In the genomic region with DNA sequence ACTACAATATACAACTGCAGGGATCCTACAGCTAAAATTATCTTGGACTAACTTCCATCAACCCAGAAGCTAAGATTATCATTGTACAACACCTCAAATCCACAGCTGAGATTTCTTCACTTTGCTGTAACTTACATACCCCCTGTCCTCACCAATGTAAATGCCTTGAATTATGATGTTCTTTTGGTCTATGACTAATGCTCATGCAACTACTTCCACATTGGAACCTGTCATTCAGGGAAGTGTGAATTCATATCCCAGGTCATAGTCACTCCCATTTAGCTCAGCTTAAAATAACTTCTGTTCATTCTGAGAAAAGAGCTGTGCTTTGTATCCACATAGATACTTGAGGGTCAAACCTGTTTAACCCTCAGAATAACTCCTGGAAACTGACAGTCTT, we compare ENCODE assay signal across 26 mouse cellular contexts.
DNase-seq lines count a peak whose midpoint lies in the region; ATAC-seq and TF ChIP-seq lines count a peak whose summit lies in the region.
"Had no signal": no experiment of that assay in that cellular context is flagged by ENCODE, and none has a peak within 500 bp of the region (broad histone marks: within the 10 kb centered on the region; RNA-seq: fewer than 3 reads in every experiment).

No protein-coding gene starts in this region.

- H3K36me3 ChIP-seq in heart, embryonic 13.5 days = no peaks in the 10 kb centered on the region
- H3K36me3 ChIP-seq in myocyte (ENCODE audit: control insufficient read depth, insufficient read depth) = no peaks in the 10 kb centered on the region
- H3K36me3 ChIP-seq: embryonic facial prominence, embryonic 12.5 days; embryonic facial prominence, embryonic 15.5 days; forebrain, embryonic 12.5 days; forebrain, embryonic 15.5 days had no signal

- no peak overlapping the region for H3ac ChIP-seq in myocyte (ENCODE audit: control insufficient read depth, insufficient read length)

- ATAC-seq in heart, embryonic 13.5 days (ENCODE audit: extremely low read depth, insufficient number of reproducible peaks, low FRiP score, low TSS enrichment) = no peak
- ATAC-seq: forebrain, embryonic 15.5 days; hindbrain, postnatal 0 days; inflammation-experienced regulatory T-cells, adult 6 months; intestine, embryonic 16.5 days; Patski had no signal

- H3K4me1 ChIP-seq in heart, embryonic 13.5 days = peaks cover 29% of the 10 kb centered on the region; the same call in 1 of the 2 replicates
- H3K4me1 ChIP-seq: forebrain, embryonic 12.5 days; forebrain, embryonic 15.5 days had no signal

- no peak for DNase-seq in heart, adult 8-10 months (ENCODE audit: low spot score)
- DNase-seq in 3T3-L1 (ENCODE audit: low read depth, low spot score) = peak; percentile 84
- DNase-seq in NIH3T3 (ENCODE audit: low read depth) = peak; percentile 27
- no peak for DNase-seq in embryo, embryonic 10.5 days (ENCODE audit: low spot score)
- DNase-seq: adrenal gland, postnatal 10 days; adrenal gland, postnatal 36 days; cerebellum, adult 11-12 months; cerebellum, adult 8-10 months; cerebellum, postnatal 10 days; gastrocnemius, adult 2 months; gastrocnemius, postnatal 14 days; heart, adult 11 months; heart, postnatal 36 days; kidney, adult 18-20 months; kidney, adult 9 months had no signal

- H3K79me2 ChIP-seq in myocyte (ENCODE audit: control insufficient read depth, insufficient read depth) = no peaks in the 10 kb centered on the region

- H3K9ac ChIP-seq in heart, embryonic 13.5 days = no peak overlapping the region
- H3K9ac ChIP-seq: embryonic facial prominence, embryonic 12.5 days; embryonic facial prominence, embryonic 15.5 days; forebrain, embryonic 12.5 days; forebrain, embryonic 15.5 days; hindbrain, embryonic 14.5 days had no signal

- H3K27me3 ChIP-seq in heart, embryonic 13.5 days (replicated peaks) = no peaks in the 10 kb centered on the region
- H3K27me3 ChIP-seq in myocyte (ENCODE audit: control insufficient read depth, insufficient read depth, insufficient read length) = no peaks in the 10 kb centered on the region
- H3K27me3 ChIP-seq: embryonic facial prominence, embryonic 12.5 days; embryonic facial prominence, embryonic 15.5 days; forebrain, embryonic 12.5 days; forebrain, embryonic 15.5 days; Patski had no signal

- H3K4me2 ChIP-seq in heart, embryonic 13.5 days = no peak overlapping the region
- no peak overlapping the region for H3K4me2 ChIP-seq in myocyte (ENCODE audit: low read depth)
- H3K4me2 ChIP-seq: embryonic facial prominence, embryonic 12.5 days; embryonic facial prominence, embryonic 15.5 days; forebrain, embryonic 12.5 days; forebrain, embryonic 15.5 days; hindbrain, embryonic 14.5 days had no signal

- peak overlapping the region; percentile 53 for H3K27ac ChIP-seq in heart, embryonic 13.5 days (replicated peaks)
- H3K27ac ChIP-seq: embryonic facial prominence, embryonic 12.5 days; embryonic facial prominence, embryonic 15.5 days; forebrain, embryonic 12.5 days; forebrain, embryonic 15.5 days; gastrocnemius, adult 2 months; hindbrain, embryonic 14.5 days; hindbrain, postnatal 0 days had no signal

- no peaks in the 10 kb centered on the region for H3K9me3 ChIP-seq in heart, embryonic 13.5 days
- H3K9me3 ChIP-seq: embryonic facial prominence, embryonic 12.5 days; embryonic facial prominence, embryonic 15.5 days; forebrain, embryonic 12.5 days; forebrain, embryonic 15.5 days had no signal

- no peak overlapping the region for H3K4me3 ChIP-seq in heart, embryonic 13.5 days
- H3K4me3 ChIP-seq in myocyte = no peak overlapping the region
- H3K4me3 ChIP-seq: embryonic facial prominence, embryonic 12.5 days; embryonic facial prominence, embryonic 15.5 days; forebrain, embryonic 12.5 days; forebrain, embryonic 15.5 days; gastrocnemius, adult 2 months had no signal

- TF ChIP-seq POLR2A in myocyte (IDR thresholded peaks at IDR 0.05; ENCODE audit: insufficient read length, low read depth) = no peak

TF ChIP-seq in myocyte, 11 proteins besides CTCF, POLR2A, EP300 and RAD21:
- TF ChIP-seq CEBPB (IDR thresholded peaks at IDR 0.05; ENCODE audit: insufficient read depth, poor library complexity, severe bottlenecking) (peak; percentile 41; the same call in 1 of the 2 replicates), USF1 (IDR thresholded peaks at IDR 0.05; ENCODE audit: low read depth) (no peak), SRF (IDR thresholded peaks at IDR 0.05; ENCODE audit: control insufficient read depth, insufficient read length, low read depth) (no peak)
TF ChIP-seq in myocyte: peak in this region for 1.

Comparison
In these comparisons a context has a peak if more than half of its experiments do, and no peak if none do; other contexts are left out.
1. DNase-seq: peak in 3T3-L1 (single experiment) and NIH3T3 (single experiment); none in heart, adult 8-10 months (single experiment) and embryo, embryonic 10.5 days (single experiment).